Mouse (Mus musculus) ES-Bruce4 (cell line): ENCODE measurements around the gene Pex16.

Experiments
- CTCF ChIP-seq: IDR thresholded peaks from one replicate; pipeline ENCODE4 v1.8.1; 2011; ENCODE audit warnings: low read depth, low read length
- EP300 ChIP-seq: IDR thresholded peaks from 2 replicates; pipeline ENCODE4 v1.6.1; 2011; ENCODE audit warnings: low read depth, low read length; ENCODE audit not compliant: insufficient read depth
- POLR2A ChIP-seq: IDR thresholded peaks from one replicate; pipeline ENCODE4 v1.8.1; 2011; ENCODE audit warnings: low read length; ENCODE audit not compliant: insufficient read depth

GRCm38 (mm10) chr2:92375099-92375623 is 685 bp downstream of the Pex16 start:
- no peak for TF ChIP-seq POLR2A
- TF ChIP-seq CTCF = no peak
- no peak for TF ChIP-seq EP300
